Mouse (Mus musculus) small intestine, adult 2 months (tissue): ENCODE data around the gene Gm13275.

Experiments used
- CTCF ChIP-seq: fragments of 200-500 bp; IDR thresholded peaks from 2 replicates; pipeline ENCODE4 v1.5.1; 2012; ENCODE audit warnings: low read depth, mild to moderate bottlenecking, control low read depth, inconsistent platforms, low read length, moderate library complexity, mixed read lengths; ENCODE audit not compliant: insufficient replicate concordance, insufficient read length; ENCODE audit errors: extremely low read depth
- POLR2A ChIP-seq: fragments of 200-500 bp; IDR thresholded peaks from 2 replicates; pipeline ENCODE4 v1.6.1; 2012; ENCODE audit warnings: low read depth, mild to moderate bottlenecking, control low read depth, inconsistent platforms, low read length, moderate library complexity

DNA sequence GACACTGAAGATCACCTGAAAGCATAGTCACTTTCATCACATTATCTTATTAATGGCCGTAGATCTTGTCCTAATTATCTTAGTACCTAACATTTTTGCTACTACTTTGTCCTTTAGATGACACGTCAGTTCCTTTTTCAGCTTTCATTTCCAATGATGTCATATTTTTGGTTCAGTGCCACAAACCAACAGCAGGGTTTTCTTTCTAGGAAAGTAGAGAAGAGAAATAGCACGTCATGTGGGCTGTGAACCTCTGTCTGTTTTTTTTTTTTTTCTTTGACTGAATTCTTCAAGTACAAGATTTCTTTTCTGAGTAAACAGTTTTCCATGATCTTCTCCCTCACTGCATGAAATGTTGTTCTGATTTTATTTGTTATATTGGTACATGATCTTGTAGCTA, 45.8 kb downstream of the Gm13275 start:
- TF ChIP-seq CTCF = no peak
- no peak for TF ChIP-seq POLR2A
